Mouse (Mus musculus) cerebellum, adult 9-11 months (tissue): Measurements from ENCODE around the gene Chd1.
"Not testable (repeated sequence)": the region's sequence is repeated elsewhere in the genome, so short reads cannot be mapped to it uniquely, and the experiment has no call there.

Experiments used
- DNase-seq: peaks from one replicate; pipeline ENCODE4 v3.0.0; 2022

The Chd1 gene

DNA sequence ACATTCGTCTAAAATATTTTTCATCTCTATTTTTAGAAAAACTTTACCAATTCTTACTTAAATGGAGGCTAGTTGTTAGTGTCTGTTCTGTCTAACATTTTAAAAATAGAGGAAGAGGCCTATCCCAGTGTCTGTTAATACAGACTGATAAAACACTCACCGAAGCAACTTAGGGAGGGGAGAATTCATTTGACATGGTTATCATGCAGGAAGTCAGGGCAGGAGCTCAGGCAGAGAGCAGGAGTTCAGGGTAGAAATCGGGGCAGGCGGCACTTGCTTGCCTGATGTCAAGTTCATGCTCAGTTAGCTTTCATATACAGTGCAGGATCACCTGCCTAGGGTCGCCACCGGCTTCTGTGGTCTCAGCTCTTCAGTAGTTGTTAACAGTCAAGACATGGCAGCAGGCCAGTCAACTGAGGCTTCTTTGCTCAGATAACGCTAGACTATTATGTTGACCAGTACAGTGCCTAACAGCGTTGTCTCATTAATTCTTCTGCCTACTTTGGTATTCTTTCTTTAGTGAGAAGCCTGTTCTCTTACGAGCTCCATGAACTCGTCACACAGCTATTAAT, 32.7 kb downstream of the Chd1 start:
- DNase-seq, result no peak

DNA sequence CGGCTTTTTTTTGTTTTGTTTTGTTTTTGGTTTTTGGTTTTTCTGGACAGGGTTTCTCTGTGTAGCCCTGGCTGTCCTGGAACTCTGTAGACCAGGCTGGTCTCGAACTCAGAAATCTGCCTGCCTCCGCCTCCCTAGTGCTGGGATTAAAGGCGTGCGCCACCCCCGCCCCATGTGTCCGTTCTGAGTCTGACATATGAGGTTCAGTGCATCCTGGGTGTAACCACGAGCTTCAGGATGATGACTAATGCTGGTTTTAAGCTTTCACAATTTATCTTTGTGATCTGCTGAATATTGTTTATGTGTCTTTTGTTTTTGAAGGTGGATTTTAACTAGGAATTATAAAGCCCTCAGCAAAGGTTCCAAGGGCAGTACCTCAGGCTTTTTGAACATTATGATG, 37.1 kb downstream of the Chd1 start:
- no peak for DNase-seq

DNA sequence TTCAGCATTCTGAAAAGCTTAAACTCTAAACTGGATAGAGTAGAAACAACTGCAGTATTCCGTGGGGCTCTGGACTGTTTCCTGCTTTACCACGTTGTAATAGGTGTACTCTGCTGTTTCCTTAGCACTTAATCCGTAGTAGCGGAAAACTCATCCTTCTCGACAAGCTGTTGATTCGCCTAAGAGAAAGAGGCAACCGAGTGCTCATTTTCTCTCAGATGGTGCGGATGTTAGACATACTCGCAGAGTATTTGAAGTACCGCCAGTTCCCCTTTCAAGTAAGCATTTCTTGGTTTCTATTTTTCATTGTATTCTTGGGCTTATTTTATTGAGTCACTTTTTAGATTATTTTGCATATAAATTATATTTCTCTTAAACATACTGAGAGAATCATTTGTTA, 38.2 kb downstream of the Chd1 start:
- no peak for DNase-seq

GRCm38 (mm10) chr17:15743379-15743778, 38.6 kb downstream of the Chd1 start:
- DNase-seq, result no peak

- no peak for DNase-seq
Measured at GRCm38 (mm10) chr17:15746696-15747095, 41.9 kb downstream of the Chd1 start.

GRCm38 (mm10) chr17:15748022-15748421, 43.3 kb downstream of the Chd1 start:
- no peak for DNase-seq

GRCm38 (mm10) chr17:15751264-15751663, 46.5 kb downstream of the Chd1 start:
- DNase-seq, result not testable (repeated sequence)

DNA sequence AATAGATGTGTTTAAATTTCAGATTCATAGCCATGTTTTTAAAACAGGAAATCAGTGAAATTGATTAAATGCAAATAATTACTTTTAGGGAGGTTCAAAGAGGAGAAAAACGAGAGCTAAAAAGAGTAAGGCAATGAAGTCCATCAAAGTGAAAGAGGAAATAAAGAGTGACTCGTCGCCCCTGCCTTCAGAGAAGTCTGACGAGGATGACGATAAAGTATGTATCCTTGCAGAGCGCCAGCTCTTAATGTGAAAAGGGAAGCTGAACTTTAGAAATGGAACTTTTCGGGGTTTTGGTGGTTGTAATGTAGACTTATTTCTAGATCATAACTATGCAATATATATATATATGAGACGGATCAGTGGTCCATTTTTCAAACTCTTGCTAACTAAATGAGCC, 56.4 kb downstream of the Chd1 start:
- DNase-seq, result no peak

DNA sequence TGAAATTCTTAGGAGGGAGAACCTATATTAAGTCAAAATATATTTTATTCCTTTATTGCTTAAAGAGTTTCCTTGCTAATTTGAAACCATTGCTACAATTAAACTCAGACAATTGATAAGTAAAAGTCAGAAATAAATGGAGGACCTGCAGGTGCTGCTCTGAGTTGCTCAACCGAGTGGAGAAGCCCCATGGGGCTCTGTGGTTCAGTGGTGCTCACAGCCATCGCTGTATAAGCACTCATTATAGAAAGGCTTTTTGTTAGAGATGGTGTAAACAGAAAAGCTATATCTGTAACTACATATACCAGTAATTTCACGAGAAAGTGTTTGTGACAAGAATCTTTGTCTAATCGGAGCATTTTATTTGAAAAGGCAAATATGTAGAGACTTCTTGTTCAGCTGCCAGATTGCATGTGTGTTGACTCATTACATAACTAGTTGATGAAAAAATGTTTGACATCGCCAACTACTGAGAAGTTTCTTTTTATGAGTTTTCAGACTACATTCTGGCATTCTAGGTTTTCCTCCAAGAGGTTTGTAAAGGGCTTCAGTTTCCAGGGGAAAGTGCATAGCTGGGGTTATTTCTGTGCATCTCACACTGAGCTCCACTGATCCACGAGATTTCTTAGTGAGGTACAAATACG, 64.4 kb downstream of the Chd1 start:
- DNase-seq, result no peak

GRCm38 (mm10) chr17:15773956-15774355, 69.2 kb downstream of the Chd1 start:
- DNase-seq, result no peak

DNA sequence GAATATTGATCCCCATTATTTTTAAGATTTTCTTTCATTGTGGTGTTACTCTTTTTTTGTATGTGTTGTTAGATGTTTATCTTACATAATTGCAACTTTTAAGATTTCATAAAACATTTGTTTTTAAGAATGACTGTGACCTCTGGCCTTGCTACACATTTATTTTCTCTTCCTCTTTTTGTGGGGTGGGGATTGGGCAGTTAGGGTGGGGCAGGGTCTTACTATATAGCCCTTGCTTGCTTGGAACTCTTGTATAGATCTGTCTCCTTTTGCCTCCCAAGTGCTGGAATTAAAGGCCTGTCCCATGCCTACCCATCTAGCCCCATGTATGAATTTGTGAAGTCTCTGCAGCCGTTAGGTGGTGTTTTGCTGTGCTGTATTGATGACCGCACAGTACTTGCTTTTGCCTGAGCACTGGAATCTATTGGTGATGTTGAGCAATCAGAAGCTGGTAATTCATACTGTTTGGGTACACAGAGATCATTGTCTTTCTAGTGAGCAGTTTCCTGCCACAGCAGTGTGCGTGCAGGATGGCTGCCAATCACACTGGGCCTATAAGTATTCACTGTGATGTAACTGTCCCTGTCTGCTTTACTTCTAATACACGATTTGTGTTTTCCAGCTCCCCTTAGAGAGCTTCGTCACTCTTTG, 69.9 kb downstream of the Chd1 start:
- no peak for DNase-seq

- no peak for DNase-seq
Measured at GRCm38 (mm10) chr17:15776349-15776748, 71.6 kb downstream of the Chd1 start.

DNA sequence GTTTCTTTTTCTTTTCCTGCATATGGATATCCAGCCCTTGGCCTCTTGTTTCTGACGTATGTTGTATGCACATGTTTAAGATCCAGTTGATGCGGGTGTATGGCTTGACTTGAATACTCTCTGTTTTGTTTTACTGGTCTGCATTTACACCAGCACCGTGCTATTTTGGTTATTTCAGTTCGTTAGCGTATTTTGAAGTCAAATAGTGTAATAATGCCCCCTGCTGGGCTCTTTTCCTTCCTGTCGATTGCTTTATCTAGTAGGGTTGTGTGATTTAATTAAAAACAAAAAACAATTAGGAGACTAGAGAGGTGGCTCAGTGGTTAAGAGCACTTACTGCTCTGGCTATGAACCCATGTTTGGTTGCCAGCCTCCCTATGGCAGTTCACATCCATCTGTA, 73.2 kb downstream of the Chd1 start:
- no peak for DNase-seq

- no peak for DNase-seq
Measured at GRCm38 (mm10) chr17:15787036-15787435, 82.3 kb downstream of the Chd1 start.

- DNase-seq, result no peak
Measured at GRCm38 (mm10) chr17:15790716-15791115, 85.9 kb downstream of the Chd1 start.

DNA sequence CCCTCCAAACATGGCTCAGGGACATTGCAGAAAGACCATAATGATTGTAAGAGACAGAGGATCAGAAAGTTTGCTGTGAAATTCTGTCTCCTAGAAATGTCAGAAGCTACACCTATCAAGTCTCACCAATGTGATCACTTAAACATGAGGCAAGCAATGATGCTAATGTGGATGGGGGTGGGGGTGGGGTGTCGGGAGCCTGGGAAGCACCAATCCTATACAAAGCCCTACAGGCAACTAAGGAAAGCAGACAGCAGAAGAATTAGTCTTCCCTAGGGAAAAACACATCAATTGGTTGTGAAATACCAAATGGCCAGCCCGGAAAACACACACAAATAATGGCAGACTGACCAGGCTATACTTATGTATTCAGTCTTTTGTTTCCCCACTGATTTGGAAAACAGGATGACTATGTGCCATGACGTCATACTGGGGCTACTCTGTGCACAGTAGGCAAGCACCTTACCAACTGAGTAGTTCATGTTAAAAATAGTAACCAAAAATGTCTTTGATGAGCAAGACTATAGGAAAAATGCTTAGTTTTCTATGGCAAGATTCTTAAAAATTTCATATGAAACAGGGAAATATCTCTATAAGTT, 94.5 kb downstream of the Chd1 start:
- no peak for DNase-seq

DNA sequence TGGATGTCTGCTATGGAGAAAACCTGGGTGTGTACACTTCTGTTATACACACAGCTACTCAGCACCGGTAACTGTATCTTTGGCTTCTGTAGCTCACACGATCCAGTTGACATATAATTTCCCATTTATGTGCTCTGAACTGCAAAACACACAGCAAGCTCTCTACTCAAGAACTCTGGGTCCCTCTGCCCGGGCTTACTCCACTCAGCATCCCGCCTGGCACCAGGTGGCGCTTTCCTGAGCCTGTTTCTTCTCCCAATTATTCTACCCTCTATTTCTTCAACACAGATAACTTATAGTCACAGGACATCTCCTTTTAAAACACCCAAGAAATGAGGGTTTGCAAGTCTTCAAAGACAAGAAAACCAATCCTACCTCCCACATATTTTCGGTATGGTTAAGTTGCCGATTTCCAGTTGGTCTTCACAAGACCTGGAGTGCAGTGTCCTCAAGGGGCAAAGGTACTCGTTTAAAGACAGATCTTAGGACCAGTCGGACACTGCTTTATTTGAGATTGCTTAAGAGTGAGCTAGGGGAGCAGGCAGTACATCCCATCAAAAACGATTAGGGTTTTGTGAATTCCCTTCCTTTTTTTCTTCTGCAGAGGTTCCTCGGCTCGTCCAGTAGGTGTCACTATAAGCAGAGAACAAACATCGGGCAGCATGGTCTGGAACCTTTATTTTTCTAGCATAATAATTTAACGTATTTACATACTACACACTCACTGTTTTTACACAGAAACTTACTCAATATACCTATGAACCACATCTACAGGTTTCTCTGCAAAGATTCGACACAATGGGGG, 99.4 kb downstream of the Chd1 start:
- no peak for DNase-seq

DNA sequence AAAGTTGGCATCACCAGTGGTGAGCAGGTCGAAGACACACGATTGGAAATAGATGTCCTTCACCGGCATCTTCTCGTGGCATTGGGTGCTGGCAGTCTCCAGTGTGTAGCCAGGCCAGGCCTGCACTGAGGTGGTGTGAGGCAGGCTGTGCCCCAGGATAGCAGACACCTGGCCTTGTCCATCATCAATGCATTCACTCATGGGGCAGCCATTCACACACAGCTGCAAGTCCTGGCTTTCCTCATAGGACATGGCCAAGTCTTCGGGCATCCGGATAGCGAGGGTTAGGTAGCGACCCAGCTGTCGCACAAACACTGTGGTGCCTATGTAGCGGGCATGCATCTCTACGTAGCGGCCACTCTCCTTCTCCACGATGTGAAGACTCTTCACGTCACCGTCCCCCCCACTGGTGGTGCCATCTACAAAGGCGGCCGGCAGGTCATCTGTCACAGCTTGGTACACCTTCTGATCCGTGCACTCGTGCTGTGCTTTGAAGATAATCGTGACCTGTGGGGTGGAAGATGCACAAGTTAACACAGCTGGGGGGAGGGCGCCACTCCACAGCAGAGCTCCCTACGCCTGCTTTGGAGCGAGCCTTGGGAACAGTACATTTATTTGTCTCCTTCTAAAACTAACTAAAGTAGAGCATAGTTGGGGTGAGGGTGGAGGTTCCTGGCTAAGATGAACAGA, 102.7 kb downstream of the Chd1 start:
- DNase-seq, result no peak

DNA sequence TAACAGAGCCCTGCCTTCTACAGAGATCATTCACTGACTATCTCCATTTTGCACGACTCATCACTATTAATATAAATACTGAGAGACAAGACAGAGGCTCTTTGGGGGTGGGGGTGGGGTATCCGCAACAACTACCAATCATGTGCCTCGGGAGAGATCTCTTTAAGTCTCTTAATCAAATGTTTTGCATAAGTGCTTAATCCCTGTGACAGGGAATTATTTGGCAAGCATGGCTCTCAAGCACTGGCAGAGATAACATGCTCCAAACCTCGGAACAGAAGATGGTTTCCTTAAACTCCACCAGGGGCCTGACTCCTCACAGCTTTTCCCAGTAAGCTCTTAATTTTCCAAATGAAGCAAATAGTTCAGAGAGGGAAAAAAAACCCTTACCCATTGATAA, 103.2 kb downstream of the Chd1 start:
- DNase-seq, result no peak

- no peak for DNase-seq
Measured at GRCm38 (mm10) chr17:15808468-15809374, 104.0 kb downstream of the Chd1 start.

DNA sequence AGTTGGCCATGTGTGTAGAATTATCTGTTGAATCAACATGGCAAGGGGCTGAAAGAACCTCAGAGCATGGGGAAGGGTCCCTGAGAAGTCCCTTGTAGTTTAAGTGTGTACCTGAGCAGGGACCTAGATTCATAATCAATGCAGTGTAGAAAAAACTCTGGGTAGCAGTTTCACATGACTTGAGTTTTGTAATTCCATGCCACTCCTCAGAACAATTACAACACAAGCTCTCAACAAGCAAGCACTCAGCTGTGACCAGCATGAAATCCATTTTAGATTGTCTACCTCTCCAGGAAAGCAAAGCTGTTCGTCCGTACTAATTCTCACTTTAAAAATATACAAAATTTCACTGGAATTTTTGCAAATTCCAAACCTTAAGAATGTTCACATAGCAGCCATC, 105.2 kb downstream of the Chd1 start:
- no peak for DNase-seq
